Mouse (Mus musculus) megakaryocyte, embryonic 14.5 days (primary cell): ENCODE data around the gene Lss.

Experiments
- FLI1 ChIP-seq: IDR thresholded peaks from 2 replicates; pipeline ENCODE4 v1.6.1; 2012; ENCODE audit warnings: low read length, inconsistent platforms, mixed read lengths
- GATA1 ChIP-seq: IDR thresholded peaks from 3 replicates; pipeline ENCODE4 v1.6.1; 2012; ENCODE audit warnings: mixed read lengths, low read length, inconsistent platforms, borderline replicate concordance

GRCm38 (mm10) chr10:76575374-76575773 is 44.0 kb downstream of the Lss start, which contains the start of gene Ftcd:
- TF ChIP-seq GATA1 (no peak), FLI1 (no peak)
